Mouse (Mus musculus) c-Kit-negative CD71-positive TER-119-positive erythroid progenitor cells, embryonic 14.5 days (primary cell): Measurements from ENCODE around the gene Gm20883.
"Not testable (repeated sequence)": the region's sequence is repeated elsewhere in the genome, so short reads cannot be mapped to it uniquely, and the experiment has no call there.

ENCODE experiments used
- DNase-seq: peaks from one replicate; pipeline ENCODE4 v3.0.0-alpha.2; 2013; ENCODE audit warnings: low read depth, low spot score

The Gm20883 gene

GRCm38 (mm10) chrY:50607951-50608350 is at the start of gene Gm20883:
Gene Gm20883, plus strand, starts transcription at chrY:50608251.
- not testable (repeated sequence) for DNase-seq
